Mouse (Mus musculus) forebrain, embryonic 11.5 days (tissue): Measurements from ENCODE around the gene Arhgap8. TPM values are rescaled to one million over a fixed set of nuclear protein-coding genes. Genes with fewer than 3 reads are reported as not detected.

Experiments used
- ATAC-seq: fragments of 200-750 bp; cut with Nextera tagmentation; replicated peaks from 2 replicates; pipeline ENCODE4 v1.8.0; 2017; ENCODE audit warnings: moderate TSS enrichment; ENCODE audit not compliant: low FRiP score
- DNase-seq: peaks from one replicate; pipeline ENCODE4 v3.0.0-alpha.2; 2017; ENCODE audit warnings: low spot score
- H3K27ac ChIP-seq: fragments of 300-500 bp; sonication (generic); 2 replicates; pipeline ENCODE4 v1.5.1; 2014; ENCODE audit warnings: low read depth, low read length
- H3K27me3 ChIP-seq: fragments of 300-500 bp; sonication (generic); 2 replicates; pipeline ENCODE4 v1.6.1; 2014; ENCODE audit warnings: mild to moderate bottlenecking, low read length, mixed read lengths; ENCODE audit not compliant: control insufficient read depth, insufficient read depth
- H3K36me3 ChIP-seq: fragments of 300-500 bp; sonication (generic); 2 replicates; pipeline ENCODE4 v1.6.1; 2014; ENCODE audit warnings: mild to moderate bottlenecking, low read length, moderate library complexity, mixed read lengths; ENCODE audit not compliant: control insufficient read depth, insufficient read depth
- H3K4me1 ChIP-seq: fragments of 300-500 bp; sonication (generic); replicated peaks from 2 replicates; pipeline ENCODE4 v1.6.1; 2014; ENCODE audit warnings: low read length, mixed read lengths; ENCODE audit not compliant: control insufficient read depth, insufficient read depth
- H3K4me2 ChIP-seq: fragments of 300-500 bp; sonication (generic); 2 replicates; pipeline ENCODE4 v1.6.1; 2014; ENCODE audit warnings: low read depth, mild to moderate bottlenecking, low read length, moderate library complexity, mixed read lengths; ENCODE audit not compliant: severe bottlenecking
- H3K4me3 ChIP-seq: fragments of 300-500 bp; sonication (generic); 2 replicates; pipeline ENCODE4 v1.5.1; 2014; ENCODE audit warnings: low read depth, low read length
- H3K9ac ChIP-seq: fragments of 300-500 bp; sonication (generic); 2 replicates; pipeline ENCODE4 v1.6.1; 2014; ENCODE audit warnings: low read length
- H3K9me3 ChIP-seq: fragments of 300-500 bp; sonication (generic); 2 replicates; pipeline ENCODE4 v1.6.1; 2016; ENCODE audit warnings: low read length, mixed read lengths; ENCODE audit not compliant: control insufficient read depth
- WGBS: fragments of 180-500 bp; shearing (Covaris S2); extraction: QIAGEN DNeasy Blood & Tissue Kit; methylation state at CpG from one replicate; pipeline ENCODE4 v1.1.7; 2014; 5-methylcytosine and 5-hydroxymethylcytosine counted together
- polyA plus RNA-seq: library from polyadenylated mRNA; unstranded; fragments of >200 nt; fragmentation: Nextera tagmentation; extraction: Ambion mirVana; gene quantifications from 2 replicates; pipeline ENCODE4 v1.2.1, GENCODE M21; 2014

Gene Arhgap8
- polyA plus RNA-seq, 1 experiment from 2014 or later: 1.1 TPM

- Histone ChIP-seq H3K27ac (no peak overlapping the region), H3K9ac (no peak overlapping the region), H3K4me1 (no peaks in the 10 kb centered on the region), H3K27me3 (no peaks in the 10 kb centered on the region), H3K9me3 (no peaks in the 10 kb centered on the region), H3K4me3 (no peak overlapping the region), H3K4me2 (no peak overlapping the region), H3K36me3 (no peaks in the 10 kb centered on the region)
- no peak for DNase-seq
- no peak for ATAC-seq
- 80% methylated on average over 14 of the region's 14 CpGs for WGBS
These were observed 31.9 kb upstream of the Arhgap8 start for GRCm38 (mm10) chr15:84687904-84688303.

GRCm38 (mm10) chr15:84689356-84689755 is 30.5 kb upstream of the Arhgap8 start:
- no peak overlapping the region for H3K4me2 ChIP-seq
- H3K4me1 ChIP-seq: no peaks in the 10 kb centered on the region
- no peak overlapping the region for H3K27ac ChIP-seq
- 91% methylated on average over 6 of the region's 6 CpGs for WGBS
- no peaks in the 10 kb centered on the region for H3K27me3 ChIP-seq
- no peak overlapping the region for H3K4me3 ChIP-seq
- no peak overlapping the region for H3K9ac ChIP-seq
- DNase-seq (no peak), ATAC-seq (no peak)
- no peaks in the 10 kb centered on the region for H3K9me3 ChIP-seq
- H3K36me3 ChIP-seq: no peaks in the 10 kb centered on the region

- H3K4me2 ChIP-seq: no peak overlapping the region
- WGBS: 90% methylated on average over 6 of the region's 6 CpGs
- H3K9me3 ChIP-seq: no peaks in the 10 kb centered on the region
- no peaks in the 10 kb centered on the region for H3K27me3 ChIP-seq
- H3K36me3 ChIP-seq: no peaks in the 10 kb centered on the region
- H3K4me3 ChIP-seq: no peak overlapping the region
- no peak overlapping the region for H3K27ac ChIP-seq
- H3K4me1 ChIP-seq: no peaks in the 10 kb centered on the region
- no peak overlapping the region for H3K9ac ChIP-seq
- DNase-seq: no peak
- ATAC-seq: no peak
These were observed 28.3 kb upstream of the Arhgap8 start for GRCm38 (mm10) chr15:84691513-84691912.

DNA sequence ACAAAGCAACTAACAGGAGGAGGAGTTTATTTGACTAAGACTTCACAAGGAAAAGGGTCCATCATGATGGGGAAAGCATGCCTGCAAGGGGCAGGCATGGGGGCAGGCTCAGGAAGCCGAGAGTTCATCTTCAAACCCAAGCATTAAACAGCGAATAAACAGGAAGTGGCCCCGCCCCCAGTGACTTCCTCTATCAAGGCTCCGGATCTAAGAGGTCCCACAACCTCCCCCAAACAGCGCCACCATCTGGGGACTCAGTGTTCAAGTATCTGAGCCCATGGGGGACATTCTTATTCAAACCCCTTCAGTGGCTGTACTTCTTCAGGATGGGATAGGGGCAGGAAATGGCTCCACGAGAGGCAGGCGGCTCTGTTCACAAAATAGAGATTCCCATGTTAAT is 27.2 kb upstream of the Arhgap8 start:
- no peak for DNase-seq
- no peaks in the 10 kb centered on the region for H3K36me3 ChIP-seq
- no peak overlapping the region for H3K4me3 ChIP-seq
- no peak overlapping the region for H3K27ac ChIP-seq
- 94% methylated on average over 7 of the region's 7 CpGs for WGBS
- no peak overlapping the region for H3K4me2 ChIP-seq
- H3K9ac ChIP-seq: no peak overlapping the region
- H3K9me3 ChIP-seq: no peaks in the 10 kb centered on the region
- H3K4me1 ChIP-seq: no peaks in the 10 kb centered on the region
- H3K27me3 ChIP-seq: no peaks in the 10 kb centered on the region
- ATAC-seq: no peak

- Histone ChIP-seq H3K9me3 (no peaks in the 10 kb centered on the region), H3K27ac (no peak overlapping the region), H3K36me3 (no peaks in the 10 kb centered on the region), H3K4me2 (no peak overlapping the region), H3K4me1 (no peaks in the 10 kb centered on the region), H3K27me3 (no peaks in the 10 kb centered on the region), H3K9ac (no peak overlapping the region), H3K4me3 (no peak overlapping the region)
- 76% methylated on average over 4 of the region's 4 CpGs for WGBS
- no peak for ATAC-seq
- DNase-seq: no peak
These were observed 23.8 kb upstream of the Arhgap8 start for GRCm38 (mm10) chr15:84696021-84696420.

DNA sequence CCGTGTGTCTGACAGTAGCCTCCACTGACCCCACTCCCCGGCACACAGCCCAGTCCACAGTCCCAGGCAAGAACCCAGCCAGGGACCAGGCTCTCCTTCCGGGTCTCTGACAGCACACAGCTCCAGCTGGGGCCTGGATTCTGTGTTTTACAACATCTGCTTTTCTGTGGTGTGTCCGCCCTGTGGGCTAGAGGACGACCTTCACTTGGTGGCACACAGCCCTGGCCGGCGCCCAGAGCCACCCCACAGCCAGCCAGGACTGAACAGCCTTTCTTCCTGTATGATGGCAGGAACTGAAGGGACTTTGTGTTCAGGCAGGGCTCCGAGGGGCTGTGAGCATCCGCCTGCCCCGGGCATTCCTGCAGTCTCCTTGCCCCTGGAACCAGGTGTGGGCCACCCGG is 22.2 kb upstream of the Arhgap8 start:
- no peak overlapping the region for H3K27ac ChIP-seq
- no peak overlapping the region for H3K4me2 ChIP-seq
- no peak overlapping the region for H3K9ac ChIP-seq
- H3K27me3 ChIP-seq: no peaks in the 10 kb centered on the region
- DNase-seq (no peak), ATAC-seq (no peak)
- H3K4me1 ChIP-seq: no peaks in the 10 kb centered on the region
- no peak overlapping the region for H3K4me3 ChIP-seq
- 73% methylated on average over 11 of the region's 11 CpGs for WGBS
- no peaks in the 10 kb centered on the region for H3K9me3 ChIP-seq
- no peaks in the 10 kb centered on the region for H3K36me3 ChIP-seq

DNA sequence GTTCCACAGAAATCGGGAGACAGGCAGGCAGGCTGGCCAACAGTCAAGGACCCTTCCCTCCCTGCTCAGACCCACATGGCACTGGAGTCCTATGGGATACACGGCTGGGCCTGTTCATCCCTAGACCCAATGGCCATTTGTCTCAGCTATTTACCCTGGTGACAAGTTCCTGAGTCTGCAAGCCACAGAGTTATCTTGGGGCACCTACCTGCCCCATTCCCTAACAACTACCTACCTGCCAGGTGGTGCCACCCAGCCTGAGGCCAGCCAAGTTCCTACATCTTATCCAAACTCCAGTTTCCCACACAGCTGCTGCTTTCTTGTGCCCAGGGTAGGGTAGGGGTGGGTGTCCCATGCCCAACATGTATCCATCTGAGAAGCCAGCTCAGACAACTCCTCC is 21.7 kb upstream of the Arhgap8 start:
- no peak overlapping the region for H3K4me3 ChIP-seq
- 88% methylated on average over 2 of the region's 2 CpGs for WGBS
- H3K27me3 ChIP-seq: no peaks in the 10 kb centered on the region
- H3K36me3 ChIP-seq: no peaks in the 10 kb centered on the region
- no peak overlapping the region for H3K27ac ChIP-seq
- H3K9me3 ChIP-seq: no peaks in the 10 kb centered on the region
- DNase-seq (no peak), ATAC-seq (no peak)
- H3K4me2 ChIP-seq: no peak overlapping the region
- no peaks in the 10 kb centered on the region for H3K4me1 ChIP-seq
- no peak overlapping the region for H3K9ac ChIP-seq

GRCm38 (mm10) chr15:84700147-84700794 is 19.6 kb upstream of the Arhgap8 start:
- Histone ChIP-seq H3K27ac (no peak overlapping the region), H3K36me3 (no peaks in the 10 kb centered on the region), H3K4me1 (no peaks in the 10 kb centered on the region), H3K4me3 (no peak overlapping the region), H3K4me2 (no peak overlapping the region), H3K9ac (no peak overlapping the region), H3K9me3 (no peaks in the 10 kb centered on the region), H3K27me3 (no peaks in the 10 kb centered on the region)
- WGBS: 49% methylated on average over 6 of the region's 6 CpGs
- ATAC-seq (no peak), DNase-seq (peak; percentile 88)

DNA sequence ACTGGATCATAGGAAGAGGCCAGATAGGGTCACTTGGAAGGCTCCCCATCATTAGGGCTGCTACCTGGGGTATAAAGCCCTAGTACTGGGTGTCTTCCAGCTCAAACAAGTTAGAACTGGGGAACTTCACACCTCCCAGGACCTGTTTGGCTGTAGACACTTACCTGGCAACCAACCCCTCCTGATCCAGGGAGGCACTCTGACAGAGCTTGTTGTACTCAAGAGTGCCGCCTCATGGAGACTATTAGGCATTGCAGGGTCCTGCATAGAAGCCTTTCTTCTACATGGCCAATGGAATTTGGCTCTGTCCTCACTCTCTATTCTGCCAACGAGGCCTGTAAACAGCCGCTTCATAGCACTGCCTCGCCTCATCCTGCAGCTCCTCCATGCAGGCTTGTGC is 17.9 kb upstream of the Arhgap8 start:
- Histone ChIP-seq H3K36me3 (no peaks in the 10 kb centered on the region), H3K27ac (no peak overlapping the region), H3K4me3 (no peak overlapping the region), H3K9me3 (no peaks in the 10 kb centered on the region), H3K4me1 (no peaks in the 10 kb centered on the region), H3K9ac (no peak overlapping the region), H3K27me3 (no peaks in the 10 kb centered on the region), H3K4me2 (no peak overlapping the region)
- no peak; the same call in 1 of the 2 replicates for ATAC-seq
- no peak for DNase-seq
- WGBS: 26% methylated on average over 4 of the region's 4 CpGs
